Comparison of ENCODE assay signal across 24 mouse cellular contexts in genomic region chr3:27227629-27228453, GRCm38 (mm10). TPM values are rescaled to one million over a fixed set of nuclear protein-coding genes. Genes with fewer than 3 reads are reported as not detected.
DNase-seq lines count a peak whose midpoint lies in the region; ATAC-seq and TF ChIP-seq lines count a peak whose summit lies in the region.
"Had no signal": no experiment of that assay in that cellular context is flagged by ENCODE, and none has a peak within 500 bp of the region (broad histone marks: within the 10 kb centered on the region; RNA-seq: fewer than 3 reads in every experiment).

No protein-coding gene starts in this region.

- no peak for DNase-seq in lung, postnatal 0 days (ENCODE audit: low spot score)
- no peak for DNase-seq in lung, postnatal 25 days (ENCODE audit: low spot score)
- DNase-seq in Muller cell, postnatal 12 days (ENCODE audit: inconsistent ontology term), result no peak
- DNase-seq in hindbrain, postnatal 0 days (ENCODE audit: low spot score), result no peak
- DNase-seq: adrenal gland, postnatal 10 days; B cell, adult 2 months; cerebellum, adult 8-10 months; cerebellum, postnatal 25 days; gastrocnemius, postnatal 14 days; heart, adult 11 months; heart, postnatal 36 days; kidney, postnatal 10 days; layer of hippocampus, postnatal 36 days; left cerebral cortex, postnatal 4 days; right cerebral cortex, postnatal 25 days; spleen, adult 18-20 months had no signal

- H3K27me3 ChIP-seq in lung, postnatal 0 days (replicated peaks; ENCODE audit: insufficient read depth, low read length), result no peaks in the 10 kb centered on the region
- no peaks in the 10 kb centered on the region for H3K27me3 ChIP-seq in intestine, postnatal 0 days (replicated peaks; ENCODE audit: control insufficient read depth, insufficient read depth, low read length)
- H3K27me3 ChIP-seq in stomach, embryonic 15.5 days (replicated peaks), result no peaks in the 10 kb centered on the region
- no peaks in the 10 kb centered on the region for H3K27me3 ChIP-seq in hindbrain, postnatal 0 days (ENCODE audit: insufficient read depth, low read length)
- H3K27me3 ChIP-seq: forebrain, embryonic 13.5 days; heart, embryonic 15.5 days; hindbrain, embryonic 12.5 days had no signal

- H3K9me3 ChIP-seq in lung, postnatal 0 days (ENCODE audit: low read length), result no peaks in the 10 kb centered on the region
- no peaks in the 10 kb centered on the region for H3K9me3 ChIP-seq in intestine, postnatal 0 days (ENCODE audit: control insufficient read depth)
- H3K9me3 ChIP-seq in stomach, embryonic 15.5 days, result no peaks in the 10 kb centered on the region
- no peaks in the 10 kb centered on the region for H3K9me3 ChIP-seq in hindbrain, postnatal 0 days (ENCODE audit: low read length)
- H3K9me3 ChIP-seq: forebrain, embryonic 13.5 days; heart, embryonic 10.5 days; heart, embryonic 15.5 days; hindbrain, embryonic 12.5 days had no signal

- WGBS in lung, postnatal 0 days, result 70% methylated on average over 3 of the region's 3 CpGs
- 53% methylated on average over 3 of the region's 3 CpGs for WGBS in intestine, postnatal 0 days
- WGBS in stomach, embryonic 15.5 days, result 77% methylated on average over 3 of the region's 3 CpGs
- 95% methylated on average over 3 of the region's 3 CpGs for WGBS in hindbrain, postnatal 0 days

- peak overlapping the region; percentile 80 for H3K27ac ChIP-seq in lung, postnatal 0 days (ENCODE audit: low read length)
- peak overlapping the region; percentile 36; the same call in 1 of the 2 replicates for H3K27ac ChIP-seq in intestine, postnatal 0 days (ENCODE audit: low read depth, low read length)
- no peak overlapping the region for H3K27ac ChIP-seq in stomach, embryonic 15.5 days
- H3K27ac ChIP-seq in hindbrain, postnatal 0 days, result no peak overlapping the region
- H3K27ac ChIP-seq: forebrain, embryonic 13.5 days; heart, embryonic 10.5 days; heart, embryonic 15.5 days; hindbrain, embryonic 12.5 days had no signal

- no peaks in the 10 kb centered on the region for H3K4me1 ChIP-seq in lung, postnatal 0 days (ENCODE audit: insufficient read depth, low read depth, low read length)
- 0 out of 2 replicates have a peak, but pooled peaks cover 4% of the 10 kb centered on the region for H3K4me1 ChIP-seq in intestine, postnatal 0 days (replicated peaks; ENCODE audit: control insufficient read depth, insufficient read depth, low read length)
- H3K4me1 ChIP-seq in stomach, embryonic 15.5 days, result no peaks in the 10 kb centered on the region
- H3K4me1 ChIP-seq in hindbrain, postnatal 0 days (ENCODE audit: insufficient read depth, low read length), result no peaks in the 10 kb centered on the region
- H3K4me1 ChIP-seq: forebrain, embryonic 13.5 days; heart, embryonic 10.5 days; heart, embryonic 15.5 days; hindbrain, embryonic 12.5 days had no signal

- TF ChIP-seq CTCF in lung, postnatal 0 days (IDR thresholded peaks at IDR 0.05), result no peak
- TF ChIP-seq CTCF in intestine, postnatal 0 days (IDR thresholded peaks at IDR 0.05; ENCODE audit: low read depth), result no peak
- no peak for TF ChIP-seq CTCF in hindbrain, postnatal 0 days (IDR thresholded peaks at IDR 0.05; ENCODE audit: low read depth)

- no peak overlapping the region for H3K4me2 ChIP-seq in lung, postnatal 0 days (replicated peaks; ENCODE audit: low read depth, low read length)
- no peak overlapping the region for H3K4me2 ChIP-seq in intestine, postnatal 0 days (replicated peaks; ENCODE audit: low read depth)
- no peak overlapping the region for H3K4me2 ChIP-seq in stomach, embryonic 15.5 days
- no peak overlapping the region for H3K4me2 ChIP-seq in hindbrain, postnatal 0 days (ENCODE audit: low read depth, low read length)
- H3K4me2 ChIP-seq: forebrain, embryonic 13.5 days; heart, embryonic 15.5 days; hindbrain, embryonic 12.5 days; midbrain, embryonic 11.5 days had no signal

- peak; percentile 10 for ATAC-seq in lung, postnatal 0 days
- peak; percentile 65 for ATAC-seq in intestine, postnatal 0 days
- ATAC-seq in stomach, embryonic 15.5 days (ENCODE audit: insufficient read depth, low FRiP score, low read depth), result peak; percentile 27; the same call in 1 of the 2 replicates
- ATAC-seq in hindbrain, postnatal 0 days, result no peak
- ATAC-seq: forebrain, embryonic 13.5 days; midbrain, embryonic 16.5 days had no signal

- no peak overlapping the region for H3K9ac ChIP-seq in lung, postnatal 0 days (replicated peaks; ENCODE audit: low read depth)
- no peak overlapping the region for H3K9ac ChIP-seq in intestine, postnatal 0 days (ENCODE audit: low read depth, low read length)
- no peak overlapping the region for H3K9ac ChIP-seq in stomach, embryonic 15.5 days
- no peak overlapping the region for H3K9ac ChIP-seq in hindbrain, postnatal 0 days (replicated peaks; ENCODE audit: low read length)
- H3K9ac ChIP-seq: forebrain, embryonic 13.5 days; heart, embryonic 15.5 days; hindbrain, embryonic 12.5 days had no signal

- no peak for TF ChIP-seq EP300 in lung, postnatal 0 days (IDR thresholded peaks at IDR 0.05)

- H3K36me3 ChIP-seq in lung, postnatal 0 days (ENCODE audit: insufficient read depth, low read length), result no peaks in the 10 kb centered on the region
- H3K36me3 ChIP-seq in intestine, postnatal 0 days (ENCODE audit: control insufficient read depth, insufficient read depth), result peaks cover 4% of the 10 kb centered on the region; the same call in 1 of the 2 replicates
- no peaks in the 10 kb centered on the region for H3K36me3 ChIP-seq in stomach, embryonic 15.5 days
- H3K36me3 ChIP-seq in hindbrain, postnatal 0 days (ENCODE audit: insufficient read depth, low read length), result no peaks in the 10 kb centered on the region
- H3K36me3 ChIP-seq: hindbrain, embryonic 12.5 days had no signal

- no peak overlapping the region for H3K4me3 ChIP-seq in lung, postnatal 0 days (ENCODE audit: low read depth, low read length)
- no peak overlapping the region for H3K4me3 ChIP-seq in intestine, postnatal 0 days (ENCODE audit: low read depth, low read length)
- no peak overlapping the region for H3K4me3 ChIP-seq in stomach, embryonic 15.5 days (replicated peaks)
- H3K4me3 ChIP-seq in hindbrain, postnatal 0 days (ENCODE audit: low read length), result no peak overlapping the region
- H3K4me3 ChIP-seq: forebrain, embryonic 13.5 days; heart, embryonic 10.5 days; heart, embryonic 15.5 days; hindbrain, embryonic 12.5 days had no signal

RNA-seq across cellular contexts. Expression of gene Nceh1, which starts 45.1 kb away (rescaled TPM):
- polyA plus RNA-seq in lung, postnatal 0 days (2015; fragmentation: Nextera tagmentation; extraction: Ambion mirVana), result 52.2 and 55.6 TPM in 2 replicates
- polyA plus RNA-seq in intestine, postnatal 0 days (2015; fragmentation: Nextera tagmentation; extraction: Ambion mirVana), result 12.6 and 15.0 TPM in 2 replicates
- polyA plus RNA-seq in stomach, embryonic 15.5 days (2015; fragmentation: Nextera tagmentation; extraction: Ambion mirVana), result 8.3 and 9.4 TPM in 2 replicates
- total RNA-seq in hindbrain, postnatal 0 days (2014; rRNA removed), result 31.5 and 34.8 TPM in 2 replicates
- polyA plus RNA-seq in hindbrain, postnatal 0 days (2015; fragmentation: Nextera tagmentation; extraction: Ambion mirVana), result 35.7 and 36.1 TPM in 2 replicates

Comparison
In these comparisons a context has a peak if more than half of its experiments do, and no peak if none do; other contexts are left out.
1. H3K27ac ChIP-seq: peak in lung, postnatal 0 days (single experiment) and intestine, postnatal 0 days (single experiment); none in stomach, embryonic 15.5 days (single experiment) and hindbrain, postnatal 0 days (single experiment).